Mouse (Mus musculus) 3134 (cell line): ENCODE data around the gene Map4k4.

Source experiments
- DNase-seq: peaks from one replicate; pipeline ENCODE4 v3.0.0-alpha.2; 2011; ENCODE audit warnings: low spot score; ENCODE audit not compliant: insufficient read length; ENCODE audit errors: extremely low read depth

Gene Map4k4

DNA sequence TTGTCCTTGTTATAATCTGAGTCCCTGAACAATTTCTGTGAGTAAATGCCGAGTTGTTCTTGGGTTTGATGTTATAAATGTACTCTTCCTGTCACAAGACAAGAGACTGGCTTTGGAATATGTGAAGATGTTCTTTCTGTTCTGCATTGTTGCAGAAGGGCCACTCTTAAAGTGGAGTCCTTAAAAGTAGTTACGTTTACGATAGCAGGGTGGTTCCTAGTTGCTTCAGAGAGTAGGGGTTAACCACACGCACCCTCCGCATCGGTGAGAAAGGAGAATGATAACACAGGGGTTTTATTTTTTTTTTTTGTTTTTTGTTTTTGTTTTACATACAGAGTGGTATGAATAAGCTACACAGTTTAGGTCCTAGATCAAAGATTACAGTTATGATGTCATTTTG lies 60.4 kb downstream of the Map4k4 start:
- DNase-seq: no peak

DNA sequence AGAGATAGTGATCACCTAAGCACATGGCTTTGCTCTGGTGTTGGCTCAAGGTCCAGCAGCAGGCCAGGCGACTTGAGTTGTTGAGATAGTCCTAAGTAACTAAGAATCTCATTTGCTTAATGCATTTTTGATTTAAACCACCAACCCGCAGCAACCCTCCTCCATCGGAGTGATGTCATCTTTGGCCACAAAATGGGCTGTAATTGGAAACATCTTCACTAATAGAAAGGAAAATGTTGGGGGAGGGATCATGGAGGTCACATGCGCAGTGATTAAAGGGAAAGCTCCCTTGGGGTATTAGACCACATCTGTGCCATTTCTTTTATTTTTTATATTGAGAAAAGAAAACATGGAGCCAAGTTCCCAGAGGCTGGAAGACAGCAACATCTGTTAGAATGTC lies 61.6 kb downstream of the Map4k4 start:
- DNase-seq: no peak

DNA sequence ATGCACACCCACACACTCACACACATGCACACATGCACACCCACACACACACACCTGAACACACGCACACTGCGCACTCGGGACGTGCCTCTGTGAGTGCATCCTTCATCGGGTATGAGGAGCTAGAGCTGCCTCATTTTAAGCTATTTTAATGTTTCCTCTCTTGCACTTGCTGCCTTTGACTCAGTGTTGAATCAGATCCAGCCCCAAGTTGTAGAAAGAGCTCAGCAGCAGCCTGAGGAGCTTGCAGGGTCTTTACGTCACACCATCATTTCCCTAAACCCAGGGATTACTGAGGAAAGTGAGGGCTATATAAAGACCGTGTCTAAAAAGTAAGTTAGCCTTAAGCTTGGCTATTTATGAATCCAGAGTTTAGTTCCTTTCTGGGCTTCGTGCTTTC lies 62.1 kb downstream of the Map4k4 start:
- no peak for DNase-seq

DNA sequence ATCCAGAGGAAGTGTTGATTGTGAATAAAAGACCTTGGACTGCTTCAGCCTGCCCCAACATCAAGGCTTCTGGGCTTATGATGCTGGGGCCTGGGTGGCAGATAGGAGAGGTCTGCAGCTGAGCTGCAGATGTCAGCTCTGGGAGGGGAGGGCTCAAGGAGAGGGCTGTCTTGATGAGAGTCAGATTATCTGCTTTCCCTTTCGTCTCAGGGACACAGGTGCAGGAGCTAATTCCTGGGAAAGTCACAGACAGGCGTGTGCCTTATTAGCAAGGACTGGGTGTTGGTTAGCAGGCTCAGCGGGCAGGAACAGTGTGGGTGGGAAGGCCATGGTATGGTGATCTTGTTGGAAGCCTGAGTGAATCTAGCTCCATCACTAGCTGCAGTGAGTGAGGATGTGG lies 63.1 kb downstream of the Map4k4 start:
- DNase-seq: no peak

DNA sequence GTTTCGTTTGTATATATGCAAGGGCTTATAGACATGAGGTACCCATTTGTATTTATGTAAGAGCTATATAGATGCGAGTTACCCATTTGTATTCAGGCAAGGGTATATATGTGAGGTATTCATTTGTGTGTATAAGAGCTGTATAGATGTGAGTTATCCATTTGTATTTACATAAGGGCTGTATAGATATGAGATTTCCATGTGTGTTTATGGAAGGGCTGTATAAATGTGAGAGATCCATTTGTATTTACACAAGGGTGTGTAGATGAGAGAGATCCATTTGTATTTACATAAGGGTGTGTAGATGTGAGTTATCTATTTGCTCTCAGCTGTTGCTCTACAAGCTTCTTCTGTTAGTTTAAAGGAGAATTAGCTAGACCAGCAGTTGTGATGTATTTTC lies 63.7 kb downstream of the Map4k4 start:
- DNase-seq: no peak

DNA sequence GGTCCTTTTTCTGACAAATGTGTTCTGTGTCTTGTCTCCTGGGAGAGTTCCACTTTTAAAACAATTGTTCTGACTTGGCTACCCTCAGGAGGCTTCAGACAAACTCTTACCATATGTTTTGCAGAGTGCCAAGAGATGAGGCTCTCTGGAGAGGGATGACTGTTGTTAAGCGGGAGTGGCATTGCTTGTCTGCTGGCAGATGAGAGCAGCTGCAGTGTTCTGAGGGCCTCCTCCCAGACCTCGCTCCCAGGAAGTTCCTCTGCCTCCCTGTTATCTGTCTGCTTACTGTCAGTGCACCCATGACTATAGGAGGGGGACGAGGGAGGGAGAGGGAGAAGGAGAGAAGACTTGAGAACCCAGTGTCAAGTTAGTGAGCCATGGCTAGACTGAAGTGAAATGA lies 64.7 kb downstream of the Map4k4 start:
- no peak for DNase-seq

DNA sequence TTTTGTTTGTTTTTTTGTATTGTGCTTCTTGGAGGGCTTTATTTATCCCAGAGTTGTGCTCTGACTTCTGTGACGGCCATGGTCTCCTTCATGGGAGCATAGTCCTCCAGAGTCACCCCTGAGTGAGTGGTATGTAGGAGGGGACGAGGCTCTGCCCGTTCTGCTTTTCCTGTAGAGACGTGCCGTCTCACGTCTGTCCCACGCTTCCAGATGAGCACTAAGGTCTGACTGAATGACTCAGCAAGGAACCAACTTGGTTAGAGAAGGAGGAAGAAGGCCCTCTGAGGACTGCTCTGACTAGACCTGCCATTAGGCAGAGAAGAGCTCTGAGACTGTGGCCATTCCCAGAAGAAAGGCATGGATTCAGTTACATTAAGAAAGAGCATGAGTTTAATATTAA lies 68.3 kb downstream of the Map4k4 start:
- no peak for DNase-seq

DNA sequence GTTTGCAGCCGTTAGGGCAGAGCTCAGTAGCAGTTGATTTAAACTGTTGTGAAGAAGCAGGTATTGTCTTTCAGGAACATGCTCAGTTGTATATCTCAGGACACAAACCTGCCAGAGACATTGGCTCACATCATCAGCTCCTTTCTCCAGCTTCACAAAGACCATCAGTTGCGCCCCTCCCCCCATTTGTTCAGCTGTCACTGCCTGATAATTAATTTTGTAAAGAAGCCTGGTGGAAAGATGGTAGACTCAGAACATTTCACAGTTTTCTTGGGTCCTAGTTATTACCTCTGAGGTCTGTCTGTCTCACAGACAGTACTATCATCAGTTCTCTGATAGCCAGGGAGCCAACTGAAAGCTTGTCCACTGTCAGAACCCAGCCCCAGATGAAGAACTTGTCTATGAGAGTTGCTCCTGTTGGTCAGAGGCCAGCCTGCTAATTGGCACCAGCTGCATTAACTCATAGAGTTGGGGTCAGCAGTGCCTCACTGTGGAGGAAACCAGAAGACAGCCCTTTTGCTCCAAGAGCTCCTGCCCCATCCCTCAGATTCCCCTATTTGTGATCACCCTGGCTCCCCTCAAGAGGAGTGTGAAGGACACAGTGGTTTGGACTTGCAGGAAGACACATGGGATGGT lies 69.2 kb downstream of the Map4k4 start:
- no peak for DNase-seq

DNA sequence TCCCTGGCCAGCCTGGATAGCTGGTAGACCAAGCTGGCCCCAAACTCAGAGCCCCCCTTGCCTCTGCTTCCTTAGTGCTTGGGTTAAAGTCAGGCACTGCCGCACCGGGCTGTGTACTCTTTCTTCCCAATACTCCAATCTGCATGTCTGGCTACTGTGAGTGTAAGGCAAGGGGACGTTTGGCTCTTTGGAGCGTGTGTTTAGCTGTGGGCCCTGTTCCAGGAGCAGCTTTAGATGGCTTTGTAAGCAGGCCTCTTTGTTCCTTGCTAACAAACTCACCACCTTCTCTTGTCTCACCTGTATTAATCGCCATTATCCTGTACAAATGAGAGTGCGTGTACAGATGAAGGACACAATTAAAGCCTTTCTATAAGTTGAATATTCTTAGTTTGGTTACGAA lies 71.7 kb downstream of the Map4k4 start:
- DNase-seq: no peak

DNA sequence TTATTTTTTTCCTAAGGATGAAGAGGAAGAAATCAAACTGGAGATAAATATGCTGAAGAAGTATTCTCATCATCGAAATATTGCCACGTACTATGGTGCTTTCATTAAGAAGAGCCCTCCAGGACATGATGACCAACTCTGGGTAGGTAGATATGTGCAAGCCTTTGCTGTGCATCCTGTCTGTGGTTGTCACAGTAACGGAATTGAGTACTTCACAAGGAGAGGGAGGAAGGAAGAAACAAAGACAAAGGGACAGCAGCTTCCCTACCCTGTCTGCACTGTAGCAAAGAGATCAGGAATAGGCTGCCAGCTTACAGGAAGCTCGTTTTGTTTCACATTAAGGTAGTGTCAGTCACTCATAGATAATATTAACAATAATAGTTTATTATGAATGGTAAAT lies 73.2 kb downstream of the Map4k4 start:
- DNase-seq: no peak

DNA sequence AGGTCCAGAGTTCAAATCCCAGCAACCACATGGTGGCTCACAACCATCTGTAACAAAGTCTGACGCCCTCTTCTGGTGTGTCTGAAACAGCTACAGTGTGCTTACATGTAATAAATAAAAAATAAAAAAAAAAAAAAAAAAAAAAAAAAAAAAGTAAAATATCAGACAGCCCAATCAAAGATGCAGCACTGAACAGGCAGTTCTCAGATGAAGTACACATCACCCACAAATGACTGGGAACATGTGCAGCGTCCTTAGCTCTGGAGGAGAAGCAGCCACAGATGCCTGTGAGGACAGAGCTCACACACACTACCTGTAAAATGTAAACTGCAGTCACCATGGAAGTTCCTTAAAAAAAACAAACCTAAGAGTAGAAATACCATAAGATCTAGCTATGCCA lies 74.3 kb downstream of the Map4k4 start:
- DNase-seq: no peak

DNA sequence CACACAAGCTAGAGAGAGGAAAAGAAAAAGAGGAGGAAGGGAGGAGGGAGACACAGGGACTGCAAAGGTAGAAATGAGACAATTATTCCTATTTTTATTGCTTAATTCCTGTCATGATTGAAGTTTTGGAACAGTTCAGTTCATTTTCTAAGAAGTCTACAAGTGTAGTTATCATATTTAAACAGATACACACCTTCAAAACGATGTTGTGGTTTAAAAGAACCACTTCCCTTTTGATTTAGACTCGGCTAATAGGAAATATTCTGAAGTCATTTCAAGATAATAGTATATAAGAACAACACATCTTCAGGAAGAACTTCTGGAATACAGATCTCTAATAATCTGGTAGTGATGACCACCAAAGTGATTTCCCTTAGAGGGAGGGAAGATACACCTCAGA lies 75.4 kb downstream of the Map4k4 start:
- DNase-seq: no peak

DNA sequence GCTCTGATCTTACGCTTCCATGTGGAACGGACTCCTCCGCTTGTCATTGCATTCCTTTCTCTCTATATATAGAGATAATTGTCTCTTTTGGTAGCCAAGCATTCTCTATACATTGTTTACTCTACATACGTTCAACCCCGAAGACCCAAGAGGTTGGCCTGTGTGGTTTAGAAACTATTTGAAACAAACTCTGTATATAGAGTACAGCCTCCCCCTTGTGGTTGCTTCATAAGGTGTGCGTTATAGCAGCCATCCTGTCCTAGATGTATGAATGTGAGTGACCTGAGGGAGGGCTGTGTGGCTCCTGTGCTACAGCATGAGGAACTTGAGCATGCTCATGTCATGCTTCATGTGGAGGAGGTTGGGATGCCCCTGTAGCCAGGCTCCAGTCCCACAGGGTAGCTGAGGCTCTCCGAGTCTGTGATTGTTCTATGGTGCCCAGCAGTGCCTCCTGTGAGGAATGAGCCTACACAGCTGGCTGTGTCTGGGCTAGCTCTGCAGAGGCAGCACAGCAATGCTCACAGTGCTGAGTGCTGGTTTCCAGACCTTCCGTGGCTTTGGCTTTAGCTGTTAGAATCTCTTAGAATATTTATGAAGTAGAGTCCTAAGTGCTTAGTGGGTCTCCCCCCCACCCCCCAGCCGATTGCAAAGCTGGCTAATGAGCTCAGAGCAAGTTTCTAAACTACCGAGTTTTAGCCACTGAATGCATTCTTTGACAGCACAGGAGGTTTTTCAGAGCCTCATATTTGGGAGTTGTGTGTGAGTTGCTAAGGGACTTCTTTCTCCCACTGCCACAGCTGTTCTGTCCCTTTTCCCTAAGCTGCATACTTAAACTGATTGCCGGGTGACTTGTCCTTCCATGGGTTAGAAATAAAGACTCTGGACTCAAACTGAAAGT lies 76.4 kb downstream of the Map4k4 start:
- no peak for DNase-seq

DNA sequence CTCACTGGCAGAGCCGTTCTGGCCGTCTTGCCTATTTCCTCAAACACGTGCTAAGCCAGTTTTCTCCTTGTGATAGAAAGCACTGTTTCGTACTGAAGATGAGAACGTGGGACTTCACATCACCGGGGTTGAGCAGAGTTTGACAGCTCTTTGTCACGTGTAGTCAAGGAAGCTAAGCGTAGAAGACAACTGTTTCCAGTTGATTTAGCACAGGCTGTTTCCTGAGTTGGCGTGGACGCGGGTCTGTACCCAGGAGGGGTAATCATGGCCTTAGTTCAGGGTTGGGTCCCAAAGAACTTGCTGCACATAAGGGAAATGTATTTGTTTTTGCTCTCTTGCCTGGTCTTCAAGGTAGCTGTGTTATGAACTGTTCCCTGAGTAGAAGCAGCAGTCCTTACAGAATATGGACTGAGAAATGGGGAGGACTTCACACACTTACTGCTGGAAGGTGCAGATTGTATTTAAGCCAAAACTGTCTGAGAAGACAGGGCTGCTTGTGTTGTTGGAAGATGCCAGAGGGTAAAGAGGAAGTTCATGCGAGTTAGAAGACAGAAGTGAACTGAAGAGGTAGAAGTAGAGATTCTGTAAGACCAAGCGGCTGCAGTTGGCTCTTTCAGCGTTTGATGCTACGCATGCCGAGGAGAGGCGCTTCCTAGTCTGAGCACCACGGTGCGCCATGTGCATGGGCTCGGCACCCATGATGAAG lies 78.2 kb downstream of the Map4k4 start:
- DNase-seq: no peak

DNA sequence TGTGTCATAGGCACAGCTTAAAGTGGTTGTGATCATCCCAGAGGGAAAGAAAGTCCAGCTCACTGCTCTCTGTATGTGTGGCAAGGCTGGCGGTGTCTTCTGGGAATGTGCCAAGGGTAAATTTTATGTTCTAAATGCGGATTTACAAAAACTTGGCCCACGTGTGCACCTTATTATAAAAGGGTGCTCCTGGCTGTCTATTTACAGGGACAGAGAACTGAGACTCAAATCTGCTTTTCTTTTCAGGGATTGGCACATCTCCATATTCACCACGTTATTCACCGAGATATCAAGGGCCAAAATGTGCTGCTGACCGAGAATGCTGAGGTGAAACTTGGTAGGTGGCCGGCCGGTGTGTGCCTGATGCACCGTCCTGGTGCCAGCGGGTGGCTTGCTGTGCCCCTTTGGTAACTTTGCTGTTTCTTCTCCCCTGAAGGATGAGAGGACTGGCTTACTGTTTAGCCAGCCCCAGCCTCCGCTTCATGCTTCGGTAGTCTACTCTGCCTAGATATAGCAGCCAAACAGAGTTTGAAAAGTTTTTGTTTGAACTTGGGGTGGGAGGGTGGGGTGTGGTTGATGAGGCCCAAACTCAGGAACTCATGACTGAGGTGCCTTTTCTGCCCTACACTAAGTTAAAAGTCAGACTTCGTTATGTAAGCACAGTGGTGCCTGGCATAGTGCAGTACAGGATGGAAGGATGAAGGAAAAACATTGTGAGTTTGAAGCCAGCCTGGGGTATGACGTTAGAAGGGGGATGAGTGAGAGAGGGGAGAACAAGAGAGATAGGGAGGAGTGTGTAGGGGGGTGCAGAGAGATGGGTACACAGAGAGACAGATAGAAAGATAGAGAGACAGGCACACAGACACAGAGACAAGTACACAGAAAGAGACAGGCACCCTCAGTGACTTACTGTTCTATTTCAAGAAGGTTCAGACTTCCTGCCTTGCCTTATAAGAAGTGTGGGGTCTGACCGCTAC lies 79.9 kb downstream of the Map4k4 start:
- DNase-seq: no peak

DNA sequence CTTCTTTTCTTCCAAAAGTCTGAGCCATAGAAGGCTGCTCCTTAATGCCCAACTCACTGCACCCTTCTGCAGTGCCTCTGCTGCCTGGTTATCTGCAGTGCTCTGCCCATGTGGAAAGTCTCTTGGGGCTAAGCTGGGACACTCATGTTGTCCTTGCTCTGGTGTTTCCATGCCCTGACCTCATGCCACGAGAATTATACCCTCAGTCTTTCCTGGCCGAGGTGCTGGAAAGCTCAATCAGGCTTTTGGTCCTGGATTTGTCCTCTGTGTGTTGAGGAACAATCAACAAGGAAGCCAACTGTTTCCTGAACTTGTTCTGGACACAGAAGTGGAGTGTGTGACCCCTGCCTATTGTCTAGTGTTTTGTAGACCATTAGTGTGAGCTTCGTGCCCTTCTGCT lies 81.3 kb downstream of the Map4k4 start:
- no peak for DNase-seq

DNA sequence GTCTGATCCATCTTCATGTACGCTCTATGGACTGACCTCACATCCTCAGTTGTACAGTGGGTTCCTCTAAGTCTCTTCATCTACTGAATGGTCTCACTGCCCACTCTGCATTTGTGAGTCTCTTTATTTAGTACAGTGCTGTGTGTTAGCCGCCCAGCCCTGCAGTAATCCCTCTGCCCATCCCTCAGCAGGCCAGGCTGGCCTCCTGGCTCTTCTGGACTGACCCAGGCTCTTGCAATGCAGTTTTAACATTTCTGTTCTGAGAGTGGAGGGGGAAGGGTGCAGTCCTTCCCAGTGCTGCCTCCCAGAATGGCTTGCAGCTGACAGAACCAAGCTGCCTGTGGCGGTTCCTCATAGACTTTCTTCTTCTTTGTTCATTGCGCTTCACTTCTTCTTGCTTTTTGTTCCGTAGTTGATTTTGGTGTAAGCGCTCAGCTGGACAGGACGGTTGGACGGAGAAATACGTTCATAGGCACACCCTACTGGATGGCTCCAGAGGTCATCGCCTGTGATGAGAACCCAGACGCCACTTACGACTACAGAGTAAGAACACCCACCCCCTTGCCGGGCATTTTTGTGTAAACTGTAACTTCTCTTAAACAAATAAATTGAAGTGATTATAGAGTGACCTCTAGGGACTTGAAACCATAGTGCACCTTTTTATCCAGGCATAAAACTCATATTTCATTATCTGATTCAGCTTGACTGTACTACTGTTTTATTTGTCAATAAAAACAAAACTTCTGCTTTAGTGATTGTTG lies 82.2 kb downstream of the Map4k4 start:
- no peak for DNase-seq

DNA sequence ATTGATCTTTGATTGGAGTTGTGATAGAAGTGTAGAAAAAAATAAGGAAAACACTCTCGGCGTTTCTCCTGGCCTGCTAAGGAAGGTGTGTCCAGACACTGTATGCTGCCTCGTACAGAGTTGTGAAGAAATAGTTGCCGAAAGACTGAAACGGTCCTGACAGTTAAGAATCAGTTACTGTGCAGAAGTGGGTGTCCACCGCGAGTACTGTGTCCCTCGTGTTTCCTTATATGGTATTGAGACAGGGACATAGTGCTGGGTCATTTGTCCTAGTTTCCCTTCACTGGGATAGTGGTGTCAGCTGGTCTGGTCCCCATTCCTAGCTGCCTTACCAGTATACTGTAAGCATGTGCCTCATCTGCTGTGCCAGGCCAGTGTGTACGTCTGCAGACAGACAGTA lies 83.6 kb downstream of the Map4k4 start:
- no peak for DNase-seq

DNA sequence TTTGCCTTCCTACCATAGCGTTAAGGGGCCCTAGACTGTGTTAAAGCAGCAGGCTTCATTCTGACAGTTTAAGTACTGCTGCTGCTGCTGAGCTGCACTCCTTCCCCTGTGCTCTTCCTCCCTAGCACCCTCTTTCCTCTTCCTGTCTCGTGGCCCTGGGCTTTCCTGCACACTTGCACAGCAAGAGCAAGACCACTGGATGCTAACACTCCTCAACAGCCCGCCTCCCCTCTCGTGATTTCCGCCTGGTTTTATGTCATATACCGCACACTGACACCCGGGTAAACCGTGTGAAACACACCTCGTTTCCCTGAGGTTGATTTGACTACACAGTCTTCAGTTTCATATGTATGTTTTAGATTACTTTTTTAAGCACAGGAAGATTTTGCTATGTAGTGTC lies 86.1 kb downstream of the Map4k4 start:
- no peak for DNase-seq

DNA sequence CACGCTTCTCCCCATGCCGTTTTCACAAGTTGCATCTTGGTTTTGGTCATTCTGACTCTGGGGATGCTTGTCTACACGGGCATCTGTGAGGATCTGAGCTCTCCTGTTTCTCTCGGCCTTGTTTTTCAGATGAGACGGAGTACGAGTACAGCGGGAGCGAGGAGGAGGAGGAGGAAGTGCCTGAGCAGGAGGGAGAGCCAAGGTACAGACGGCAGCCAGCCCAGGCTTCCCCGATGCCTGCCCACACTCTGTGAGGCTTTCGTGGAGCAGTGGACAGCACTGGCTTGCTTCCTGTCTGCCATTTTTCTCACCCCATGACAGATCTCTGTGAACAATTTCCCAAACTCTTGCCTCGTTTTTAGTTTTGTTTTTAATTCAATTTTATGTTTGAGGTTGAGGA lies 88.1 kb downstream of the Map4k4 start:
- DNase-seq: no peak
